Mouse (Mus musculus) embryonic fibroblast, embryonic 13.5 days (primary cell): ENCODE measurements around the gene Acads. TPM values are rescaled to one million over a fixed set of nuclear protein-coding genes. Genes with fewer than 3 reads are reported as not detected.
"Not testable (repeated sequence)": the region's sequence is repeated elsewhere in the genome, so short reads cannot be mapped to it uniquely, and the experiment has no call there.

Source experiments
- H3K27ac ChIP-seq: 2 replicates; pipeline ENCODE4 v1.5.1; 2012; ENCODE audit warnings: low read length, control low read depth, inconsistent platforms; ENCODE audit not compliant: insufficient read depth
- H3K4me1 ChIP-seq: 2 replicates; pipeline ENCODE4 v1.6.1; 2011; ENCODE audit warnings: low read length; ENCODE audit not compliant: control insufficient read depth, insufficient read depth
- H3K4me3 ChIP-seq: 2 replicates; pipeline ENCODE4 v1.5.1; 2011; ENCODE audit warnings: mild to moderate bottlenecking, control low read depth, low read length; ENCODE audit not compliant: insufficient read depth
- CTCF ChIP-seq: IDR thresholded peaks from 2 replicates; pipeline ENCODE4 v1.5.1; 2011; ENCODE audit warnings: mild to moderate bottlenecking, control low read depth, low read length, moderate library complexity, borderline replicate concordance; ENCODE audit not compliant: insufficient read depth
- POLR2A ChIP-seq: IDR thresholded peaks from 2 replicates; pipeline ENCODE4 v1.6.1; 2011; ENCODE audit warnings: low read depth, mild to moderate bottlenecking, control low read depth, low read length, moderate library complexity
- polyA plus RNA-seq: library from polyadenylated mRNA; stranded (reverse); fragments of >200 nt; gene quantifications from 2 replicates; pipeline ENCODE4 v1.2.4, GENCODE M21; 2011; ENCODE audit warnings: low read depth; ENCODE audit not compliant: missing spikeins, insufficient read length

Gene Acads
- polyA plus RNA-seq, 1 experiment, result 23.8 TPM

DNA sequence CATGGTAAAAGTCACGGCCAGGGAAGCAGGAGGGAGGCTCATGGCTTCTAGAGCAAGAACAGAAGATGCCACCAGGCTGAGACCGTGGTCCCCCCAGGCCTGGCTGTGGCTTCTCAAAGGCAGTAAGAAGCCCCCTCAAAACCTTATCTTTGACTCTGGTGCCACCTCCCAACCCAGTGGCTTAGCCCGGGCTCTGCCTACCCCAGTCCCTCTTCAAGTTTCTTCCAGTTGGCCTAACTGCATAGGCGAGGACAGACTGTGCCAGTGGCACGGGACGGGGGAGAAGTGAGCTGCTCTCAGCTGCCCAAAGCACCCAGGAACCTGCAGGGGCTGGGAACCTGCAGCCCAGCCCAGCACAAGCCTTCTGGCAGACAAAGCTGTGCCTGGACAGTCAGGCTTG lies 5.5 kb upstream of the Acads start:
- no peak overlapping the region for H3K4me3 ChIP-seq
- H3K4me1 ChIP-seq, result peaks cover 4% of the 10 kb centered on the region; the same call in 1 of the 2 replicates
- no peak overlapping the region for H3K27ac ChIP-seq
- TF ChIP-seq POLR2A, result no peak
- no peak for TF ChIP-seq CTCF

- no peak overlapping the region for H3K27ac ChIP-seq
- TF ChIP-seq CTCF, result no peak
- no peak for TF ChIP-seq POLR2A
- H3K4me3 ChIP-seq, result no peak overlapping the region
- peaks cover 4% of the 10 kb centered on the region; the same call in 1 of the 2 replicates for H3K4me1 ChIP-seq
Measured at GRCm38 (mm10) chr5:115120978-115121377, 1.8 kb upstream of the Acads start.

DNA sequence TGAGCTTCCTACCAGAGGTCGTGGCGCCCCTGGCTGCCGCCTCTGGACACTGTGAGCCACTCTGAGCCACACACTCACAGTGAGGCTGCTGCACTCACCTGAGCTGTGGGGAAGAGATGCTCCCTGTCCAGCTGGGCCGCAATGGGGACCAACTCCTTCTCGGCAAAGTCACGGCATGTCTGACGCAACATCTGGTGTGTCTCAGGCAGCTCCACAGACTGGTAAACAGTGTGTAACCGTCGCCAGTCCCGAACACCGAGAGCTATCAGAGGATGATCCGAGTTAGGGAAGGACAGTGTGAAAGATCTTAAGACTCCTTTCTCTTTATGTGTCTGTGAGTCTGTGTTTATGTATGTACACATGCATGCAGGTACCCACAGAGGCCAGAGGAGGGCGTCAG lies 1.7 kb downstream of the Acads start:
- TF ChIP-seq CTCF (no peak), POLR2A (no peak)
- Histone ChIP-seq H3K4me1 (no peaks in the 10 kb centered on the region; the same call in 1 of the 2 replicates), H3K4me3 (no peak overlapping the region), H3K27ac (no peak overlapping the region)

GRCm38 (mm10) chr5:115116426-115116825 lies 2.7 kb downstream of the Acads start:
- no peak for TF ChIP-seq POLR2A
- no peak for TF ChIP-seq CTCF
- H3K4me3 ChIP-seq, result no peak overlapping the region
- H3K27ac ChIP-seq, result no peak overlapping the region
- H3K4me1 ChIP-seq, result no peaks in the 10 kb centered on the region; the same call in 1 of the 2 replicates

GRCm38 (mm10) chr5:115114501-115114900 lies 4.6 kb downstream of the Acads start:
- TF ChIP-seq CTCF, result no peak
- H3K27ac ChIP-seq, result no peak overlapping the region
- H3K4me3 ChIP-seq, result no peak overlapping the region

GRCm38 (mm10) chr5:115113244-115113643 lies 5.9 kb downstream of the Acads start:
- Histone ChIP-seq H3K27ac (no peak overlapping the region), H3K4me3 (no peak overlapping the region), H3K4me1 (no peaks in the 10 kb centered on the region)
- no peak for TF ChIP-seq POLR2A
- no peak for TF ChIP-seq CTCF

More at GRCm38 (mm10) chr5:115114501-115114900, 4.6 kb downstream of the Acads start:
- H3K4me1 ChIP-seq, result no peaks in the 10 kb centered on the region; the same call in 1 of the 2 replicates

- H3K4me1 ChIP-seq, result no peaks in the 10 kb centered on the region
- TF ChIP-seq POLR2A (no peak), CTCF (no peak)
- no peak overlapping the region for H3K4me3 ChIP-seq
- H3K27ac ChIP-seq, result no peak overlapping the region
Measured at GRCm38 (mm10) chr5:115111156-115111555, 8.0 kb downstream of the Acads start.

GRCm38 (mm10) chr5:115103253-115103652 lies 15.9 kb downstream of the Acads start:
- H3K4me1 ChIP-seq, H3K27ac ChIP-seq, H3K4me3 ChIP-seq: not testable (repeated sequence)

DNA sequence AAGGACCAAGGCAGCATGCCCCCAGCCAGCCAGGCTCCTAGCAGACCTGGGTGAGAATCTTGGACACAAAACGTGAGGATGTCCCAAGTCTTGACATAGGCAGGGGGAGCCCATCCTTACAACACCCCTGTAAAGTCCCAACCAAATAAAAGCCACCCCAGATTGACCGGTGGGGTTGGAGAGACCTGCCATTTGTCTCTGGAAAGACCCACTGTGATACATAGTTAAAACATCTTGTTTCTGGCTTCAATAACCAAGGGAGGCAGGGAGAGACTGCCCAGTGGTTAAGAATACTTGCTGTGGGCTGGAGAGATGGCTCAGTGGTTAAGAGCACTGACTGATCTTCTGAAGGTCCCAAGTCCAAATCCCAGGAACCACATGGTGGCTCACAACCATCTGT lies 16.9 kb downstream of the Acads start:
- no peak overlapping the region for H3K27ac ChIP-seq
- TF ChIP-seq CTCF (no peak), POLR2A (no peak)
- no peak overlapping the region for H3K4me3 ChIP-seq
- H3K4me1 ChIP-seq, result no peaks in the 10 kb centered on the region

DNA sequence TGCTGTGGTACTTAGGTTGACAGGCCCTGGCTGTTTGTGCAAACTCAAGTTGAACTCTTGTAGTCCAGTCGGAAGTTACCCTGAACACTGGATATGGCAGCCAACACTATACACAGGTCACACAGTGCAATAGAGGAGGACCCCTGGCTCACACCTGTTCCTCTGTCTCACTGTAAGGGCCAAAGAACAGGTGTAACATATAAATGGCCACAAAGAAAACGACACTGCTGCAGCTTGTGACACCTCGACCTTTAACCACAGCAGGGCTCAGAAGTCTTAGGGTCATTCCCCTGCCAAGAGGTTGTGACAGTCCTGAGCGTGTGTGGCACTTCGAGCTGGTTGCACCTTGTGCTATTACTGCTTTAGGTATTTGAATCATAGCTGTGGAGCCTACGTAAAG lies 18.7 kb downstream of the Acads start:
- Histone ChIP-seq H3K4me1 (no peaks in the 10 kb centered on the region), H3K27ac (no peak overlapping the region), H3K4me3 (no peak overlapping the region)
- no peak for TF ChIP-seq POLR2A

GRCm38 (mm10) chr5:115099991-115100390 lies 19.2 kb downstream of the Acads start:
- no peak for TF ChIP-seq POLR2A
- no peak for TF ChIP-seq CTCF
- Histone ChIP-seq H3K27ac (no peak overlapping the region), H3K4me1 (no peaks in the 10 kb centered on the region), H3K4me3 (no peak overlapping the region)
